Mouse (Mus musculus): ENCODE measurements around the gene Smarca1. TPM values are rescaled to one million over a fixed set of nuclear protein-coding genes. Genes with fewer than 3 reads are reported as not detected.
A peak's percentile ranks its signal among the peaks of the same experiment; 100 is the strongest.

The Smarca1 gene
- total RNA-seq, 1 experiment from 2014 or later = not detected

DNA sequence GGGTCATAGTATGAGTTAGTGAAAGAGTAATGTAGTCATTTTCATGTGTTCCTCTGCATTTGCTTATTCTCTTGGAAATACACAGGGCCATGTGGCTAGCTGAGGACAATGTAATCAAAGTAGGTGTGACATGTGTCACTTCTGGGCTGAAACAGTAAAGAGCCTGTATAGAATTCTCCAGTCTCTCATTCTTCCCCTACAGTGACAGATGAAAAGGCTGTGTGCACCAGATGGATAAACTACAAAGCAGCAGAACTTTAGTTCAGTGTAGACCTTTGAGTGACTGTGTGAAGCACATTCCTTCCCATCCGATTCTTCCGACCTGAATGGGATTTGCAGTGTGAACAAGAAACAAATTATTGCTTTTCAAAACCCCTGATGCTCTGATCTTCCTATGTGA lies 84.1 kb downstream of the Smarca1 start:
- no peak for ATAC-seq (replicated peaks; ENCODE audit: low read depth, poor library complexity, severe bottlenecking)

DNA sequence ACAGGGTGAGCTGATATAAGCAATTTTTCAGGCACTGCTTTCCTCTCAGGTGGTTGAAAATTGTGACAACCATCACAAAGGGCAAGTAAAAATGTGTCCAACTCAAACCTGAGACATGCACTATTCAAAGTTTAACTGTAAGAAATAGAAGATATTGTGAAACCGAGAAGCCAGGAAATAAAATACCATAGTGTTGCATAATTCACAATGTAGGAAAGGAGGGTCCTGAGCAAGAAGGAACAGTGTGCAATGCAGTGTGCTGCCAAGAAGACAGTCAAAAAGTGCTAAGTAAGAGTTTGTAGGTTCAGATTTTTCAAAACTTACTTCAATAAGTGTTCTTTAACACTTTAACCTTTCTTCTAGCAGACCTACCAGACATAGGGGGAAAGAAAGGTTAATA lies 128.3 kb downstream of the Smarca1 start:
- 0 out of 2 replicates have a peak, but pooled peaks have one; percentile 32 for ATAC-seq (replicated peaks; ENCODE audit: low read depth, poor library complexity, severe bottlenecking)

DNA sequence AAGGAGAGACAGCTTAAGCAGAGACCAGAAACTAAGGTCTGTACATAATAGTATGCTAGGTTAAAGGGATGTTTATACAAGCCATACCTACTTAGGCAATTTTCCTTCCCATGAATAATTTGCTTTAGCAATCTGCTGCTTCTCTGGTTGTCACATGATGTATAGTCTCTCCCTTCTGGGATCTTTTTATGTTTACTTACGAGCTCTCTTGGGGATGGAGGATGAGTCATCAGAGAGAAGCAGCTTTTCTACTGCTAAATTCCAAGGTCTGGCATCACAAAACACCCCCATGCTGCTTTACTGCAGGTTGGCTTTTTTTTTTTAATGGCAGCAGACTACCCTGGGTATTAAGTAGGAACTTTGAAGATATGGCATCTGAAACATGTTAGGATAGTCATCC lies 132.6 kb downstream of the Smarca1 start:
- ATAC-seq (replicated peaks; ENCODE audit: low read depth, poor library complexity, severe bottlenecking) = no peak

Other genes with a start within 250 kb of the Smarca1 start
- 34.7 and 38.7 TPM in 2 replicates for gene Ocrl, start 19.4 kb upstream of the Smarca1 start, total RNA-seq (2017)
- 0.32 and 0.78 TPM in 2 replicates for gene Apln, start 141.9 kb upstream of the Smarca1 start, total RNA-seq (2017)
- gene Xpnpep2, start 215.8 kb upstream of the Smarca1 start, total RNA-seq (2017) = not detected in 2 replicates